Mouse (Mus musculus): ENCODE measurements around the gene Btn2a2.
A peak's percentile ranks its signal among the peaks of the same experiment; 100 is the strongest.

- TF ChIP-seq CTCF (IDR thresholded peaks at IDR 0.05) (no peak), EP300 (IDR thresholded peaks at IDR 0.05) (peak; percentile 66)
These were observed 42.9 kb downstream of the Btn2a2 start for GRCm38 (mm10) chr13:23445561-23446320.
